Mouse (Mus musculus) liver, postnatal 0 days (tissue): ENCODE measurements at regions not wholly inside any gene's neighbourhood (a gene's known extent, or its start where the extent isn't known, plus 50 kb on each side); places are given as distances from the start of the nearest gene placed in this dataset.

ENCODE experiments used
- ATAC-seq: fragments of 200-750 bp; cut with Nextera tagmentation; 2 replicates; pipeline ENCODE4 v1.8.0; 2017; ENCODE audit warnings: mild to moderate bottlenecking, moderate library complexity
- DNase-seq: peaks from one replicate; pipeline ENCODE4 v3.0.0-alpha.2; 2016
- H3K27ac ChIP-seq: fragments of 300-500 bp; sonication (generic); 2 replicates; pipeline ENCODE4 v1.5.1; 2014; ENCODE audit warnings: antibody characterized with exemption, moderate library complexity, mild to moderate bottlenecking, low read depth
- H3K27me3 ChIP-seq: fragments of 300-500 bp; sonication (generic); 2 replicates; pipeline ENCODE4 v1.6.1; 2014; ENCODE audit warnings: low read length, control low read depth, mixed read lengths; ENCODE audit not compliant: insufficient read depth
- H3K36me3 ChIP-seq: fragments of 300-500 bp; sonication (generic); replicated peaks from 2 replicates; pipeline ENCODE4 v1.6.1; 2014; ENCODE audit warnings: mild to moderate bottlenecking, control low read depth, low read length, moderate library complexity, mixed read lengths; ENCODE audit not compliant: insufficient read depth
- H3K4me1 ChIP-seq: fragments of 300-500 bp; sonication (generic); 2 replicates; pipeline ENCODE4 v1.6.1; 2014; ENCODE audit warnings: antibody characterized with exemption, mild to moderate bottlenecking, control low read depth; ENCODE audit not compliant: insufficient read depth
- H3K4me2 ChIP-seq: fragments of 300-500 bp; sonication (generic); 2 replicates; pipeline ENCODE4 v1.6.1; 2014; ENCODE audit warnings: low read depth, mild to moderate bottlenecking, low read length, moderate library complexity, mixed read lengths
- H3K4me3 ChIP-seq: fragments of 300-500 bp; sonication (generic); 2 replicates; pipeline ENCODE4 v1.5.1; 2014; ENCODE audit warnings: low read depth, low read length
- H3K9ac ChIP-seq: fragments of 300-500 bp; sonication (generic); replicated peaks from 2 replicates; pipeline ENCODE4 v1.6.1; 2014; ENCODE audit warnings: mild to moderate bottlenecking, moderate library complexity
- H3K9me3 ChIP-seq: fragments of 300-500 bp; sonication (generic); 2 replicates; pipeline ENCODE4 v1.6.1; 2016; ENCODE audit warnings: mild to moderate bottlenecking, control low read depth, low read length, mixed read lengths
- CTCF ChIP-seq: sonication (generic); IDR thresholded peaks from 2 replicates; pipeline ENCODE4 v1.5.1; 2016; ENCODE audit warnings: antibody characterized with exemption, low read depth
- EP300 ChIP-seq: IDR thresholded peaks from 2 replicates; pipeline ENCODE4 v1.6.1; 2016; ENCODE audit warnings: antibody characterized with exemption, low read depth, mild to moderate bottlenecking
- WGBS: fragments of 180-500 bp; shearing (Covaris S2); extraction: QIAGEN DNeasy Blood & Tissue Kit; methylation state at CpG from one replicate; pipeline ENCODE4 v1.1.7; 2014; ENCODE audit not compliant: insufficient replicate concordance; 5-methylcytosine and 5-hydroxymethylcytosine counted together

- WGBS, result 78% methylated on average over 2 of the region's 2 CpGs
- no peaks in the 10 kb centered on the region for H3K36me3 ChIP-seq
- H3K4me1 ChIP-seq, result no peaks in the 10 kb centered on the region
- H3K27me3 ChIP-seq, result no peaks in the 10 kb centered on the region
- H3K9ac ChIP-seq, result no peak overlapping the region
- H3K4me3 ChIP-seq, result no peak overlapping the region
- H3K9me3 ChIP-seq, result no peaks in the 10 kb centered on the region
- no peak overlapping the region for H3K4me2 ChIP-seq
- DNase-seq, result no peak
- H3K27ac ChIP-seq, result no peak overlapping the region
- no peak for ATAC-seq
- TF ChIP-seq EP300 (no peak), CTCF (no peak)
These were observed 938.1 kb downstream of the 4930444P10Rik start for GRCm38 (mm10) chr1:15155046-15155445.

- TF ChIP-seq CTCF (no peak), EP300 (no peak)
- H3K27me3 ChIP-seq, result no peaks in the 10 kb centered on the region
- H3K4me3 ChIP-seq, result no peak overlapping the region
- H3K36me3 ChIP-seq, result no peaks in the 10 kb centered on the region
- no peaks in the 10 kb centered on the region for H3K9me3 ChIP-seq
- H3K27ac ChIP-seq, result no peak overlapping the region
- no peak overlapping the region for H3K9ac ChIP-seq
- WGBS, result 83% methylated on average over 2 of the region's 2 CpGs
- H3K4me1 ChIP-seq, result no peaks in the 10 kb centered on the region
- H3K4me2 ChIP-seq, result no peak overlapping the region
- ATAC-seq (no peak), DNase-seq (no peak)
These were observed 939.2 kb downstream of the 4930444P10Rik start for GRCm38 (mm10) chr1:15153952-15154351.

- Histone ChIP-seq H3K27me3 (no peaks in the 10 kb centered on the region), H3K9me3 (no peaks in the 10 kb centered on the region), H3K36me3 (no peaks in the 10 kb centered on the region), H3K27ac (no peak overlapping the region), H3K9ac (no peak overlapping the region), H3K4me1 (no peaks in the 10 kb centered on the region), H3K4me3 (no peak overlapping the region), H3K4me2 (no peak overlapping the region)
- ATAC-seq, result no peak
- DNase-seq, result no peak
- WGBS, result 57% methylated on average over 1 of the region's 1 CpGs
- TF ChIP-seq EP300 (no peak), CTCF (no peak)
These were observed 949.1 kb downstream of the 4930444P10Rik start for GRCm38 (mm10) chr1:15143922-15144591.

GRCm38 (mm10) chr1:15118462-15118861 is 974.7 kb downstream of the 4930444P10Rik start:
- 40% methylated on average over 3 of the region's 3 CpGs for WGBS

GRCm38 (mm10) chr1:15111420-15111819 is 981.7 kb downstream of the 4930444P10Rik start:
- 71% methylated on average over 2 of the region's 2 CpGs for WGBS
- no peak overlapping the region for H3K27ac ChIP-seq

More at GRCm38 (mm10) chr1:15118462-15118861, 974.7 kb downstream of the 4930444P10Rik start:
- Histone ChIP-seq H3K27ac (no peak overlapping the region), H3K27me3 (no peaks in the 10 kb centered on the region), H3K4me3 (no peak overlapping the region), H3K9ac (no peak overlapping the region), H3K36me3 (no peaks in the 10 kb centered on the region), H3K9me3 (no peaks in the 10 kb centered on the region), H3K4me1 (no peaks in the 10 kb centered on the region), H3K4me2 (no peak overlapping the region)
- DNase-seq, result no peak
- TF ChIP-seq CTCF (no peak), EP300 (peak; percentile 24; the same call in 1 of the 2 replicates)
- ATAC-seq, result peak; percentile 98

GRCm38 (mm10) chr1:15070331-15070730 is 1022.8 kb downstream of the 4930444P10Rik start:
- TF ChIP-seq EP300 (no peak), CTCF (no peak)
- Histone ChIP-seq H3K4me3 (no peak overlapping the region), H3K27me3 (no peaks in the 10 kb centered on the region), H3K4me1 (no peaks in the 10 kb centered on the region), H3K9ac (no peak overlapping the region), H3K9me3 (no peaks in the 10 kb centered on the region), H3K36me3 (no peaks in the 10 kb centered on the region), H3K27ac (no peak overlapping the region), H3K4me2 (no peak overlapping the region)
- DNase-seq (no peak), ATAC-seq (no peak)
- WGBS, result 92% methylated on average over 1 of the region's 1 CpGs

More at GRCm38 (mm10) chr1:15111420-15111819, 981.7 kb downstream of the 4930444P10Rik start:
- H3K4me3 ChIP-seq, result no peak overlapping the region
- TF ChIP-seq CTCF, result peak; percentile 26; the same call in 1 of the 2 replicates
- TF ChIP-seq EP300, result no peak
- H3K9ac ChIP-seq, result no peak overlapping the region
- no peak for DNase-seq
- ATAC-seq, result no peak
- no peaks in the 10 kb centered on the region for H3K27me3 ChIP-seq
- H3K4me2 ChIP-seq, result no peak overlapping the region
- H3K36me3 ChIP-seq, result no peaks in the 10 kb centered on the region
- H3K4me1 ChIP-seq, result no peaks in the 10 kb centered on the region
- H3K9me3 ChIP-seq, result no peaks in the 10 kb centered on the region

- H3K9me3 ChIP-seq, result no peaks in the 10 kb centered on the region
- 65% methylated on average over 1 of the region's 1 CpGs for WGBS
- DNase-seq (no peak), ATAC-seq (no peak)
- no peaks in the 10 kb centered on the region for H3K27me3 ChIP-seq
- H3K27ac ChIP-seq, result no peak overlapping the region
- H3K4me1 ChIP-seq, result no peaks in the 10 kb centered on the region
- no peaks in the 10 kb centered on the region for H3K36me3 ChIP-seq
- H3K9ac ChIP-seq, result no peak overlapping the region
- no peak overlapping the region for H3K4me2 ChIP-seq
- TF ChIP-seq CTCF (no peak), EP300 (no peak)
- no peak overlapping the region for H3K4me3 ChIP-seq
These were observed 1059.1 kb downstream of the 4930444P10Rik start for GRCm38 (mm10) chr1:15034047-15034446.
